Mouse (Mus musculus) left cerebral cortex, postnatal 14 days (tissue): ENCODE measurements around the gene Gm13043. TPM values are rescaled to one million over a fixed set of nuclear protein-coding genes. Genes with fewer than 3 reads are reported as not detected.
"Not testable (repeated sequence)": the region's sequence is repeated elsewhere in the genome, so short reads cannot be mapped to it uniquely, and the experiment has no call there.

Experiments
- DNase-seq, 2 experiments: peaks; one replicate each; pipeline ENCODE4 v3.0.0; 2021 to 2022; ENCODE audit warnings: low spot score in 2 of 2, mixed read lengths in 1 of 2
- intact Hi-C: fragments of 180-260 bp; cut with DNase I; formaldehyde crosslinking; loops from one replicate; pipeline ENCODE4 v1.15.1; 2025
- long read RNA-seq, 2 experiments: library from polyadenylated mRNA; stranded (forward); transcript quantifications; one replicate each; pipeline ENCODE4 v2.0.0; 2021
- total RNA-seq, 2 experiments: library from RNA; stranded (reverse); gene quantifications; 2 replicates each; pipeline ENCODE4 v1.2.3; 2021

The Gm13043 gene
- not detected for total RNA-seq
- long read RNA-seq, experiment 1 = 0 reads
- long read RNA-seq, experiment 2 = 0 reads

DNA sequence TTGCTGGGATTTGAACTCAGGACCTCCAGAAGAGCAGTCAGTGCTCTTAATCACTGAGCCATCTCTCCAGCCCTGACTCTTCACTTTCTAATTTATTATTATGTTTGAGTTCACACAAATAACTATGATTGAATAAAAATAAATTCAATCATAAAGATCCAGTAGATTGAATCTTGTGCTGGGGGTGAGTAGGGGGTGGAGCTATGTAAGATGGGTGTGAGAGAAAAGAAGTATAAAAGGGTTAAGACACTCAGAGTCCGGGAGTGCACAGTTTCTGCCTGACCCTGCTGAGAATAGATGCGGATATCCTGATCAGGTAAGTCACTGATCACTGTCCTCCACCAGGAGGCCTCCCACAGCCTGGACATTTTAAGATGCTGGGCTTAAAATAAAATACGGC lies at the start of gene Gm13043:
Gene Gm13043, plus strand, starts transcription at position 301 of the 400 bp plus-strand sequence.
- intact Hi-C loops = no loop called here
- no peak for DNase-seq

DNA sequence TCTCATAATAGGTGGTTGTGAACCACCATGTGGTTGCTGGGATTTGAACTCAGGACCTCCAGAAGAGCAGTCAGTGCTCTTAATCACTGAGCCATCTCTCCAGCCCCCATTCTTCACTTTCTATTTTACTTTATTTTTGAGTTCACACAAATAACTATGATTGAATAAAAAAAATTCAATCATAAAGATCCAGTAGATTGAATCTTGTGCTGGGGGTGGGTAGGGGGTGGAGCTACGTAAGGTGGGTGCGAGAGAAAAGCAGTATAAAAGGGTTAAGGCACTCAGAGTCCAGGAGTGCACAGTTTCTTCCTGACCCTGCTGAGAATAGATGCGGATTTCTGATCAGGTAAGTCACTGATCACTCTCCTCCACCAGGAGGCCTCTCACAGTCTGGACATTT lies 24.5 kb downstream of the Gm13043 start, which contains the start of gene Gm13040:
Gene Gm13040, plus strand, starts transcription at position 301 of the 400 bp plus-strand sequence.
- intact Hi-C loops = not testable (repeated sequence)

DNA sequence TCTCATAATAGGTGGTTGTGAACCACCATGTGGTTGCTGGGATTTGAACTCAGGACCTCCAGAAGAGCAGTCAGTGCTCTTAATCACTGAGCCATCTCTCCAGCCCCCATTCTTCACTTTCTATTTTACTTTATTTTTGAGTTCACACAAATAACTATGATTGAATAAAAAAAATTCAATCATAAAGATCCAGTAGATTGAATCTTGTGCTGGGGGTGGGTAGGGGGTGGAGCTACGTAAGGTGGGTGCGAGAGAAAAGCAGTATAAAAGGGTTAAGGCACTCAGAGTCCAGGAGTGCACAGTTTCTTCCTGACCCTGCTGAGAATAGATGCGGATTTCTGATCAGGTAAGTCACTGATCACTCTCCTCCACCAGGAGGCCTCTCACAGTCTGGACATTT lies 40.3 kb downstream of the Gm13043 start, which contains the start of the genes BC080695 and Gm13057:
Gene BC080695, plus strand, starts transcription at position 301 of the 400 bp plus-strand sequence.
Gene Gm13057, plus strand, starts transcription at position 310 of the 400 bp plus-strand sequence.
- DNase-seq, intact Hi-C loops: not testable (repeated sequence)

More for the DNA sequence above, 24.5 kb downstream of the Gm13043 start, which contains the start of gene Gm13040:
- not testable (repeated sequence) for DNase-seq

Other genes starting within 250 kb of the Gm13043 start
- gene Pdpn, start 211.8 kb upstream of the Gm13043 start, total RNA-seq = 10 to 100 TPM; 11.7 to 12.7 TPM
- 1 to 10 TPM; 1.5 to 1.6 TPM for gene Lrrc38, start 161.6 kb upstream of the Gm13043 start, total RNA-seq
- under 1 TPM in 1 of 2 experiments, not detected in 1; 0.11 TPM for gene Pramel1, start 116.9 kb upstream of the Gm13043 start, total RNA-seq
- 10 to 100 TPM; 10.0 to 12.1 TPM for gene Pramef8, start 98.9 kb upstream of the Gm13043 start, total RNA-seq
- gene Oog4, start 61.0 kb upstream of the Gm13043 start, total RNA-seq = not detected
- not detected for gene Gm13040, start 24.6 kb downstream of the Gm13043 start, total RNA-seq
- not detected for gene BC080695, start 40.4 kb downstream of the Gm13043 start, total RNA-seq
- gene Gm13057, start 40.4 kb downstream of the Gm13043 start, total RNA-seq = not detected
- not detected for gene Gm13083, start 103.7 kb downstream of the Gm13043 start, total RNA-seq
- gene Gm13088, start 145.9 kb downstream of the Gm13043 start, total RNA-seq = not detected
- not detected for gene Gm13089, start 191.4 kb downstream of the Gm13043 start, total RNA-seq
- not detected for gene Gm13078, start 208.1 kb downstream of the Gm13043 start, total RNA-seq